Mouse (Mus musculus): ENCODE measurements around the gene Arhgap22. TPM values are rescaled to one million over a fixed set of nuclear protein-coding genes. Genes with fewer than 3 reads are reported as not detected.

Gene Arhgap22
- polyA plus RNA-seq, 1 experiment from 2014 or later, result 2.6 TPM

GRCm38 (mm10) chr14:33380830-33381457, 167.1 kb downstream of the Arhgap22 start:
- ATAC-seq (replicated peaks; ENCODE audit: insufficient number of reproducible peaks, low FRiP score, low TSS enrichment, low read depth) (no peak), DNase-seq (ENCODE audit: low spot score) (no peak)
- Histone ChIP-seq H3K4me2 (ENCODE audit: low read depth, low read length) (no peak overlapping the region), H3K36me3 (replicated peaks; ENCODE audit: control insufficient read depth, insufficient read depth, low read depth, low read length) (no peaks in the 10 kb centered on the region), H3K27ac (replicated peaks; ENCODE audit: low read depth, low read length) (no peak overlapping the region), H3K9me3 (replicated peaks; ENCODE audit: control insufficient read depth, low read length) (no peaks in the 10 kb centered on the region), H3K27me3 (ENCODE audit: control insufficient read depth, insufficient read depth, low read length) (no peaks in the 10 kb centered on the region), H3K4me1 (ENCODE audit: control insufficient read depth, insufficient read depth, low read length) (no peaks in the 10 kb centered on the region), H3K4me3 (ENCODE audit: low read depth, low read length) (no peak overlapping the region), H3K9ac (replicated peaks; ENCODE audit: low read length) (no peak overlapping the region)
- 82% methylated on average over 6 of the region's 6 CpGs for WGBS

GRCm38 (mm10) chr14:33398065-33398860, 184.4 kb downstream of the Arhgap22 start:
- Histone ChIP-seq H3K4me1 (ENCODE audit: control insufficient read depth, insufficient read depth, low read length) (no peaks in the 10 kb centered on the region), H3K36me3 (replicated peaks; ENCODE audit: control insufficient read depth, insufficient read depth, low read depth, low read length) (no peaks in the 10 kb centered on the region; the same call in 1 of the 2 replicates), H3K9ac (replicated peaks; ENCODE audit: low read length) (no peak overlapping the region), H3K27me3 (ENCODE audit: control insufficient read depth, insufficient read depth, low read length) (no peaks in the 10 kb centered on the region), H3K4me2 (ENCODE audit: low read depth, low read length) (no peak overlapping the region), H3K27ac (replicated peaks; ENCODE audit: low read depth, low read length) (no peak overlapping the region), H3K4me3 (ENCODE audit: low read depth, low read length) (no peak overlapping the region), H3K9me3 (replicated peaks; ENCODE audit: control insufficient read depth, low read length) (no peaks in the 10 kb centered on the region)
- DNase-seq (ENCODE audit: low spot score) (no peak), ATAC-seq (replicated peaks; ENCODE audit: insufficient number of reproducible peaks, low FRiP score, low TSS enrichment, low read depth) (no peak)
- 86% methylated on average over 5 of the region's 5 CpGs for WGBS

GRCm38 (mm10) chr14:33400019-33400418, 186.2 kb downstream of the Arhgap22 start:
- Histone ChIP-seq H3K4me1 (ENCODE audit: control insufficient read depth, insufficient read depth, low read length) (no peaks in the 10 kb centered on the region), H3K27me3 (ENCODE audit: control insufficient read depth, insufficient read depth, low read length) (no peaks in the 10 kb centered on the region), H3K27ac (replicated peaks; ENCODE audit: low read depth, low read length) (no peak overlapping the region), H3K9ac (replicated peaks; ENCODE audit: low read length) (no peak overlapping the region), H3K4me2 (ENCODE audit: low read depth, low read length) (no peak overlapping the region), H3K9me3 (replicated peaks; ENCODE audit: control insufficient read depth, low read length) (no peaks in the 10 kb centered on the region), H3K36me3 (replicated peaks; ENCODE audit: control insufficient read depth, insufficient read depth, low read depth, low read length) (no peaks in the 10 kb centered on the region; the same call in 1 of the 2 replicates), H3K4me3 (ENCODE audit: low read depth, low read length) (no peak overlapping the region)
- DNase-seq (ENCODE audit: low spot score) (no peak), ATAC-seq (replicated peaks; ENCODE audit: insufficient number of reproducible peaks, low FRiP score, low TSS enrichment, low read depth) (no peak)
- 87% methylated on average over 3 of the region's 3 CpGs for WGBS

GRCm38 (mm10) chr14:33402331-33402730, 188.5 kb downstream of the Arhgap22 start:
- WGBS, result 87% methylated on average over 1 of the region's 1 CpGs
- Histone ChIP-seq H3K4me1 (ENCODE audit: control insufficient read depth, insufficient read depth, low read length) (no peaks in the 10 kb centered on the region), H3K4me3 (ENCODE audit: low read depth, low read length) (no peak overlapping the region), H3K36me3 (replicated peaks; ENCODE audit: control insufficient read depth, insufficient read depth, low read depth, low read length) (no peaks in the 10 kb centered on the region; the same call in 1 of the 2 replicates), H3K9ac (replicated peaks; ENCODE audit: low read length) (no peak overlapping the region), H3K9me3 (replicated peaks; ENCODE audit: control insufficient read depth, low read length) (no peaks in the 10 kb centered on the region), H3K4me2 (ENCODE audit: low read depth, low read length) (no peak overlapping the region), H3K27ac (replicated peaks; ENCODE audit: low read depth, low read length) (no peak overlapping the region), H3K27me3 (ENCODE audit: control insufficient read depth, insufficient read depth, low read length) (no peaks in the 10 kb centered on the region)
- ATAC-seq (replicated peaks; ENCODE audit: insufficient number of reproducible peaks, low FRiP score, low TSS enrichment, low read depth), result no peak
- no peak for DNase-seq (ENCODE audit: low spot score)

GRCm38 (mm10) chr14:33415746-33416145, 201.9 kb downstream of the Arhgap22 start:
- Histone ChIP-seq H3K27ac (replicated peaks; ENCODE audit: low read depth, low read length) (no peak overlapping the region), H3K4me2 (ENCODE audit: low read depth, low read length) (no peak overlapping the region), H3K9ac (replicated peaks; ENCODE audit: low read length) (no peak overlapping the region), H3K36me3 (replicated peaks; ENCODE audit: control insufficient read depth, insufficient read depth, low read depth, low read length) (no peaks in the 10 kb centered on the region), H3K27me3 (ENCODE audit: control insufficient read depth, insufficient read depth, low read length) (no peaks in the 10 kb centered on the region), H3K9me3 (replicated peaks; ENCODE audit: control insufficient read depth, low read length) (no peaks in the 10 kb centered on the region), H3K4me3 (ENCODE audit: low read depth, low read length) (no peak overlapping the region), H3K4me1 (ENCODE audit: control insufficient read depth, insufficient read depth, low read length) (no peaks in the 10 kb centered on the region)
- WGBS, result 88% methylated on average over 1 of the region's 1 CpGs
- DNase-seq (ENCODE audit: low spot score), result no peak
- no peak for ATAC-seq (replicated peaks; ENCODE audit: insufficient number of reproducible peaks, low FRiP score, low TSS enrichment, low read depth)

- Histone ChIP-seq H3K27me3 (ENCODE audit: control insufficient read depth, insufficient read depth, low read length) (no peaks in the 10 kb centered on the region), H3K4me1 (ENCODE audit: control insufficient read depth, insufficient read depth, low read length) (no peaks in the 10 kb centered on the region), H3K9ac (replicated peaks; ENCODE audit: low read length) (no peak overlapping the region), H3K4me2 (ENCODE audit: low read depth, low read length) (no peak overlapping the region), H3K27ac (replicated peaks; ENCODE audit: low read depth, low read length) (no peak overlapping the region), H3K9me3 (replicated peaks; ENCODE audit: control insufficient read depth, low read length) (no peaks in the 10 kb centered on the region), H3K4me3 (ENCODE audit: low read depth, low read length) (no peak overlapping the region), H3K36me3 (replicated peaks; ENCODE audit: control insufficient read depth, insufficient read depth, low read depth, low read length) (no peaks in the 10 kb centered on the region)
- ATAC-seq (replicated peaks; ENCODE audit: insufficient number of reproducible peaks, low FRiP score, low TSS enrichment, low read depth) (no peak), DNase-seq (ENCODE audit: low spot score) (no peak)
- 90% methylated on average over 3 of the region's 3 CpGs for WGBS
Measured at GRCm38 (mm10) chr14:33418311-33418909, 204.6 kb downstream of the Arhgap22 start.

Measured in embryonic facial prominence, embryonic 11.5 days (tissue).